Mouse (Mus musculus) G1E (cell line): ENCODE data around the gene Hexdc.

Experiments
- CTCF ChIP-seq: IDR thresholded peaks from 2 replicates; pipeline ENCODE4 v1.5.1; 2012; ENCODE audit warnings: low read depth, low read length, inconsistent platforms, mixed read lengths
- GATA1 ChIP-seq: IDR thresholded peaks from 2 replicates; pipeline ENCODE4 v1.6.1; 2012; ENCODE audit warnings: borderline replicate concordance, low read length, inconsistent platforms, mixed read lengths
- GATA2 ChIP-seq: IDR thresholded peaks from 2 replicates; pipeline ENCODE4 v1.6.1; 2012; ENCODE audit warnings: low read depth, low read length, inconsistent platforms, borderline replicate concordance
- POLR2AphosphoS5 ChIP-seq: IDR thresholded peaks from 2 replicates; pipeline ENCODE4 v1.6.1; 2012; ENCODE audit warnings: low read depth, low read length, inconsistent platforms; ENCODE audit not compliant: insufficient replicate concordance
- TAL1 ChIP-seq: conservative IDR thresholded peaks from 2 replicates; pipeline ENCODE4 v1.6.1; 2012; ENCODE audit warnings: low read depth, low read length, inconsistent platforms, mixed read lengths

DNA sequence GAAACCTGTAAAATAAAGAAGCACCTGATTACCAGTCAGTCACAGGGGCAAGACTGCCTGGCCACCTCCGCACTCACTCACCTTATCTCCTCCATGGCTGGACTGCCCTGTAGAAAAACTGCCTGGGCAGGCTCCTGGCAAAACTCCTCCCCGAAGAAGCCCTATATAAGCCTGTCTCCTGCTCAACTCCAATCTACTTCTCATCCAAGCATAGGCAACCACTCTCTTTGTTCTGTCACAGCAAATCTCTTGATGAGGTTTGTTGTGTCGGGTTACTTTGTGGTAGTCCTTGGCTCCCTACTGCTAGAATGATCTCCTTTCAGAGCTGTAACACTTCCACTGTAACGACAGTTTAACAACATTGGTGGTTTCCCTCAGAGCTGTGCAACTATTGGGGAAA is 28.5 kb downstream of the Hexdc start:
- TF ChIP-seq CTCF (no peak), GATA1 (no peak), TAL1 (no peak), POLR2AphosphoS5 (no peak), GATA2 (no peak)
